Mouse (Mus musculus) cerebellum, postnatal 10 days (tissue): Measurements from ENCODE around the gene Zfp580.
"Not testable (repeated sequence)": the region's sequence is repeated elsewhere in the genome, so short reads cannot be mapped to it uniquely, and the experiment has no call there.

Experiments used
- DNase-seq, 2 experiments: peaks; one replicate each; pipeline ENCODE4 v3.0.0; 2021; ENCODE audit warnings: mixed read lengths in 2 of 2

Zfp580 gene

DNA sequence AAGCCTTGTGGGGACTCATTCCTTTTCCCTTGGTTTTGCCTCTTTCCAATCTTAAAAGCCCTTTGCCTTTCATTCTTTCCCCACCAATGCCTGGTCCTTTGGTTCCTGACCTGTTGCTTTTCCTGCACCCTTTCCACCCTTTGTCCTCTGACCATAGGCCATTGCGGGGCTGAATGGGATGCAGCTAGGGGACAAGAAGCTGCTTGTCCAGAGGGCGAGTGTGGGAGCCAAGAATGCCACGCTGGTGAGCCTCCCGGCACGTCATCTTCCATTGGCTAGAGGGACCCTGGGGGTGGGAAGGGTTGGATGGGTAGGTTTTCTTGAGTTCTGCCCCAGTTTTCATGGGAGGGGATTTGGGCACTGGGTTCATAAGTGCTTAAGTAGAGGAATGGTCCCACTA, 23.6 kb downstream of the Zfp580 start:
- DNase-seq: no peak

DNA sequence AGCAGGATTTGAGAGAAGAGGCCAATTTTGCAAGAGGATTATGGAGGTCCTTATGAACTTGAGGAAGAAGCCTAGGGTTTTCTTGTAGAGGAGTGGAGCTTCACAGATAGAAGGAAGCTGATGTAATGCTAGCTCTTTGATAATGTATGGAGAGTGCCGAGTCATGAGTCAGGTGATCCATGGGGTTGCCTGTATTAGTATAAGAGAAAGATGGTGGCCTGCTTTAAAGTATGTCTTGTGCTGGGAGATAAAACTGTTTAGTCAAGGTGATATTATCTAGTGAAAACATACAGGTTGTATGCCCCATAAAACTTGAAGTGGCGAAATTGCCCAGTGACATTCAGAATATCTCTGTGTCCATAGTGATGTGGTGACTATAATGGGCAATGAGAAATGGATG, 25.6 kb downstream of the Zfp580 start:
- DNase-seq: no peak

DNA sequence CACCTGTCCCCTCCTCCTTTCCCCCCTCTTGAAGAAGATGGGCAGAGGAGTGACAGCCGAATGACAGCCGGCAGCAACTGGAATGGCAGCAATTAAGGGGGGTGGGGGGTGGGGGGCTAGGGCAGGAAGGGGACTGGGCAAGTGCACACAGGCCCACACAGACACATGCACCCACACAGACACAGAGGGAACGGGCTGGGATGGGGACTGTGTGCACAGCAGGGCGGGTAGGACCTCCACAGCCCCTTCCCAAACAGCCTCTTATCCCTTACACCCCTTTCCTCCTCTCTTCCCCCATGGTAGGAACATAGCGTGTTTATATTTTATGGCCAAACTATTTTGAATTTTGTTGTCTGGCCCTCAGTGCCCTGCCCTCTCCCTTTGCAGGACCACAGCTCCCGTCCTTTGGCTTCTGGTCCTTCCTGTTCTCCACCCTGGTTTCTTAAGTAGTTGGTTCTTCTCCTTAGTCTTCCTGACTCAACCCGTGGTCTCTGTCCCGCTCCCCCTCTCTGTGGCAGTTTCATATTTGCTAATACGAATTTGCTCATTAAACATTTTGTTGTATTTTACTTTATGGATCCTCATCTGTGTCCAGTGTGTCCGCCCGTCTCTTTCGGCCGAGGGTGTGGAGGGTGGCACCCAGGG, 28.1 kb downstream of the Zfp580 start:
- DNase-seq: not testable (repeated sequence)

DNA sequence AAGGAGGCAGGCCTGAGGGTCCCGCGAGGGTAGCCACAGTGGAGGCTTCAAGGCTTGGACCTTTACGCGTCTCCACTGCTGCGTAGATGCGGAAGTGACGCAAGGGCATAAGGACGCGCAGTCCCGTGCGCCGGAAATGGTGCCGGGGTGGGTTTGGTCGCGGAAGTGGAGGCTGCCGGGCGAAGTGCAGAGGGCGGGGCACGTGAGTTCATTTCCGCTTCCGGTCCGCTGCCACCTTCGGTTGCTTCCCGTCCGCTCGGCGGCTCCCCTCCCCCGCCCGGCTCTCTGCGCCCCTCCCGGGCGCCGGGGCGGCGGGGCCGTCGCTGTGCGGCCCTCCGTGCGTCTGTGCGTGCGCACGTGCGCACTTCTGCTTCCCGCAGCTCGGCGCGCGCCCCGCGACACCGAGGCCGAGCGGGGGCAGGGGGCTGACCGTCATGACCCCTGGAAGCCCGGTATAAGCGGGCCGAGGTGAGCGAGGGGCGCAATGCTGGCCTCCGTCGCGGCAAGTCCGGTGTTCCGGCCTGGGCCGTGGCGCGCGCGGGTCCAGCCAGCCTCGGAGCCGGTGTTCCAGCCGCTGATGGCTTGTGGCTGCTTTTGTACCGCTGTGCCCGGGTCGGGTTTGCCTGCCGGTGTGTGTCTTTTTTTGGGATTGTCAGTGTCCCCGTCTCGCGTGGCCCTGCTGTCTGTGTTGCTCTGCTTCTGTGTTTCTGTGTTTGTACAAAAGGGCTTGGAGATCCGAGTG, 28.8 kb downstream of the Zfp580 start, which contains the start of gene Epn1:
TSS of gene Epn1 (plus strand) at position 226 of the 742 bp plus-strand sequence.
- peak; percentile 98 to 99 for DNase-seq

DNA sequence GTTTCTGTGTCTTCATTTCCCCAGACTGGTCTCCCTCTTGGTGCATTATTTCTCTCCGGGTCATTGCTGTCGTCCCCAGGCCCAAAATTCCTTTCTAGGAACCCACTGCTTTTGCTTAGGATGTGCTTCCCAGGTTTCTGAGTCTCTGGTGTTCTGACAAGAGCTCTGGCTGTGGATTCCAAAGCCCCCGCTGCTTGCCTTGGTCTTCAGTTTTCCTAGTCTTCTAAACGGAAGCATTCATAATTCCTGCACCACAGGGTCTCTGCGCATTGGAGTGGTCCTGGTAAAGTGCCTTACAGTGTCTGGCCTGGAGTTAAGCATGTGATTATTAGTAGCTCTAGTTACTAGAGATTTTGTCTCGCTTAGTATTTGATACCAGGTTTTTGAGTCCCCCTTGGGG, 29.5 kb downstream of the Zfp580 start:
- DNase-seq: no peak

DNA sequence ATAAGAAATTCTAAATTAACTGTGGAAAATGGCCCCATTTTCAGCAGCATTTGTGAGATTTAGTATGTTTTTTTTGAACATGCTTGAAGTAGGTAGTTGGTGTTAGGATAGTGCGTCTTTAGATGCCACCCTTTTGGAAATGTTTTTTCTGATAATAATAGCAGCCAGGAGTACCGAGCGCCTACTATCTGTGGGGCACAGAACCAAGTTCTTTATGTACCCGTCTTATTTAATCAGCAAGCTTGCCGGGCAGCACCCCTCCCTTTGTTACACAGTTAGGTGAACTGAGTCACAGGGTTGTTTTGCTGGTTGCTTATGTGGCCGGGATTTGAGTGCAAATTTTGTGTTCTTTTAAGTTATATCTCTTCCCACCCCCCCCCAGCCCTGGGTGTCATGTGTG, 29.9 kb downstream of the Zfp580 start:
- no peak for DNase-seq

DNA sequence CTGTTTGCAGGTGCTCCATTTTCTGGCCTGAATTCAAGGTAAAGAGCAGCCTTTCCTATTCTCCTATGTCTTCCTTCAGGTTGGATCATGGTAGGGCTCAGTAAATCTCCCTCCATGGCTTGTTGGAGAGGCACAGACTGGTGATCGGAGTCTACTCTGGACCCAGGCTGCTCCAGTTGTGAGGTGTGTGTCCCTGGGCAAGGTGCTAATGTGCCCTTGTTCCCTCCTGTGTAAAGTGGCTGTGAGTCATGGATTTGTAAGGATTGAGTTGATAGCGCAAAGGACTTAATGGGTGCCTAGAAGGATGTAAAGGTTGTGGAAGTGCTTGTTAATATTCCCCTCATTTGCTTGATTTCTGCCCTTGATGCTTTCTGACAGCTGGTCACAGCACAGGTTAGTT, 30.6 kb downstream of the Zfp580 start:
- DNase-seq: no peak

DNA sequence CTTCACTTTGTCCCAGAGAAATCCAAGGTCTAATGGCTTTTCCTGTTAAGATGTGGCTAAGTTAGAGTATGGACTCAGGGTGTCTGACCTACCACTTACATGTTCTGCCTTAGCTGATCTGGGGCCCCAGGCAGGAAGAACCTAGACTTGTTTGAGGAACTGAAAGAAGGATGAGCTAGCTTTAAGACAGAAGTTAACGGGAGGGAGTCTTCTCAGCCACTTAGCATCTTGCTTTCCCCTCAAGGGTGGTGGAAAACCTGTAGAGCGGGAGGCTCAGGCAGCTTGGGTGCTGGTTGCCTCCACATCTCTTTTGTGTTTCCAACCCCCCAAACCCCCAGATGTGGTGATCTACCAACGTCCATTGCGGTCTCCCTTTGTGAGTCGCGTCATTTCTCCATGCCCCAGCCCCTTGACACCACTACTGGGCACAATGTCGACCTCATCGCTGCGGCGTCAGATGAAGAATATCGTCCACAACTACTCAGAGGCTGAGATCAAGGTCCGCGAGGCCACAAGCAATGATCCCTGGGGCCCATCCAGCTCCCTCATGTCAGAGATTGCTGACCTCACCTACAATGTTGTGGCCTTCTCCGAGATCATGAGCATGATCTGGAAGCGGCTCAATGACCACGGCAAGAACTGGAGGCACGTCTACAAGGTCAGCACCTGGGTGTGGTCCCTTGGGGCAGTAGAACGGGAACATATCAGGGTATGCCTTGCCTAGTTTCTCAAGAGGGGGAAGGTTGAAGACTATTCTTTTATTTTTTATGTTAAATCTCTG, 32.2 kb downstream of the Zfp580 start:
- no peak for DNase-seq

DNA sequence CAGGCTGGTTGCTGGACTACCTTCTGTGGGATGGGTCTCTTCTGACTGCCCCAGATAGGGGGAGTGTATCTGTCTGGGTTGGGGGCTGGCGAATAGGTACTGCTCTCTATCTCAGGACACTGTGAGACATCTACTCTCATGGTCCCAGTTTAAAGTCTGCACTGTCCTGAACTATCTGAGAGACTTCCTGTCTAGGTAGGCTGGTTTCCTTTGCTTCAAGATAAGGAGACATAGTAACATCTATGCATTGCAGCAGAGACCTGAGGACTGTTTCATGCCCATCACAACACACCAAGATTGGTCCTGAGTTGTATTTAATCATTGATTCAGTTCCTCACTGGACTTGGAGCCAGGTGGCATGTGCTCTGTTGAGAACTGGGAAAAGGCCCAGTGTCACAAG, 34.2 kb downstream of the Zfp580 start:
- no peak for DNase-seq

DNA sequence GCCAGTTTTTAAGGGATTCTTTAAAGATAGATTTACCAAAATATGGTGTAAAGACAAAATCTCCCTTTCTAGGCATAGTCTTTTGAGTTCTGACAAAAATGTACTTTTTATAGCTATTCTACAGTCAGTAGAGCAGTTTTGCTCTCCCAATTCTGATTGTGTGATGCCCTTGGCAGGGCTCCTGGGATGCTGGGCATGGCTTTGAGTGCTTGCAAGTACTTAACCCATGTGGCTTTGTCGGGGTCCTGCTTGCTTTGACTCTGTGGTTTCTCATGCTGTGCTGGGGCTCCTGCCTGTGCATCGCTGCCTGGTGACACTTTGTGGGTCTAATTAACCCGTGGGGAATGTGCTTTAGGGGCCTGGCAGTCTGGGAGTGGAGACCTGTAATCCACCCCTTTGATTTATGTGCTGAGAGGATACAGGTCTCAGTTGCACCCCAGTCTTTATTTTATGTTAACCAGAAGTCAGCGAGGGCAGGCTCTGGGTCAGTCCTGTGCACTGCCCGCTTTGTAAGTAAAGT, 35.6 kb downstream of the Zfp580 start:
- DNase-seq: no peak

DNA sequence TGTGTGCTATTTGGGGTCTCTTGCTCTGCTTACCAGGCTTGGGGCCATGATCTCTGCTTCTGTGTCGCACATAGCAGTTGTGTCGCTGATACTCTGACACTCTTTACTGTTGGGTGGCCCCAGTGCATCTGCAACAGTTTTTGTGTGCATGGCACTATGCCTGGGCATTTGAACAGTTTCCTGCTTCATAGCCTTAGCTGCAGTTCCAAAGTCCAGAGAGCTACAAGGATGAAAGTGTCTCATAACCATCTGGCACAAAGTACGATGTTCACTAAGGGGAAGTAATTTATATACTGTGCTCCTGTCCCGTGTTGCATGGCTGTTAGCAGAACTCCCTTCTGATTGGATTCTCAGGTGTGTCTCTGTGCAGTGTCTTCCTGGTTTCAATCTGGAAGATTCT, 36.5 kb downstream of the Zfp580 start:
- DNase-seq: no peak

DNA sequence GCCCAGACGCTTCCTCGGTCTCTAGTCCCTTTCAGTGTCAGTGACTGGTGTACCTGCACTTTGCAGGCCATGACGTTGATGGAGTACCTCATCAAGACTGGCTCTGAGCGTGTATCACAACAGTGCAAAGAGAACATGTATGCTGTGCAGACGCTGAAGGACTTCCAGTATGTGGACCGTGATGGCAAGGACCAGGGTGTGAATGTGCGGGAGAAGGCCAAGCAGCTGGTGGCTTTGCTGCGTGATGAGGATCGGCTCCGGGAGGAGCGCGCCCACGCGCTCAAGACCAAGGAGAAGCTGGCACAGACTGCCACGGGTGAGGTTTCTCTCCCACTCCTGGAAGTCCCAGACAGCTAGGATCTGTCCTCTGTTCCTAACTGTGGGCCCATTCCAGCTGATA, 38.5 kb downstream of the Zfp580 start:
- no peak for DNase-seq

DNA sequence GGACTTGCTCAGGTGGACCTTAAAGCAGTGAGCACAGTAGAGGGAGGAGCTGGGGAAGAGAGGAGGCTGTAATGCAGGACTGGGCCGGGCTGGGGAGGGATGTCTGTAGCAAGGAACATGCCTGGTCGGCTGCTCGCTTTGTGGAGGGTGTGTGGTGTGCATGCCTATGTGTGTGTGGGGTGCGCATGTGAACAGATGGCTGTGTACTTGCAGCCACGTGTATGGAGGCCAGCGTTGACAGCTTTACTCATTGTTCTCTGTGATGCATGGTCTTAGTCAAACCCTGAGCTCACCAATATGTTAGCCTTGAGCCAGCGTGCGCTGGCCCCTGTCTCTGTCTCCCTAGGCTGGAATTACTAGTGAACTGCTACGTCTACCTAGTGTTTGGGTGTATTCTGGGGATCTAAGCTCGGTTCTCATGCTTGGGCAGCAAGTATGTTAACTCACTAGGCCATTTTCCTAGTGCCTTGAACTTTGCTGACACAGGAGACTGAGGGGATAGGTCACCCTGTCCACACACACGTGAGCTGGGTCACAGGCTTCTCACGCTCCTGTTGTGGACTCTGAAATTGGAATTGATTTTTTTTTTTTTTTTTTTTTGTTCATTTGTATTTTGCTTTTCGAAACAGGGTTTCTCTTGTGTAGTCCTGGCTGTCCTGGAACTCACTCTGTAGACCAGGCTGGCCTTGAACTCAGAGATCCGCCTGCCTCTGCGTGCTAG, 39.8 kb downstream of the Zfp580 start:
- no peak for DNase-seq

DNA sequence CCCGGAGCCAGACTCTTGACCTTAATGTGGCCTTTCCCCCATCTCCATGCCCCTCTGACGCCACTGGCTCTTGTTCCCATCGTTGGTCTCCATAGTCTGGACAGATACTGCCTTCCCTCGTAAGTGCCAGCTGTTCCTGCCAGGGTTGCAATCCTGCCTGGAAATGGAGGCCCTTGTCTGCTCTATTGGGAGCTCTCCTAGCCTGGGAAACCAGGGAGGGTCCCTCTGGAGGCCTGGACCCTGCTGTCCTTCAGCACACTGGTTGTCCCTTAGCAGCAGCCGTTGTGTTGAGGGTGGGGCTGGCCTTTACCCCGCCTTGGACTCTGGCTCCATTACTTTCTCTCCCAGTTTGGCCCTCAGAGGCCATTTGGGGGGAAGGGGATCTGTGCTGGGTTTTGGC, 41.0 kb downstream of the Zfp580 start:
- no peak for DNase-seq

DNA sequence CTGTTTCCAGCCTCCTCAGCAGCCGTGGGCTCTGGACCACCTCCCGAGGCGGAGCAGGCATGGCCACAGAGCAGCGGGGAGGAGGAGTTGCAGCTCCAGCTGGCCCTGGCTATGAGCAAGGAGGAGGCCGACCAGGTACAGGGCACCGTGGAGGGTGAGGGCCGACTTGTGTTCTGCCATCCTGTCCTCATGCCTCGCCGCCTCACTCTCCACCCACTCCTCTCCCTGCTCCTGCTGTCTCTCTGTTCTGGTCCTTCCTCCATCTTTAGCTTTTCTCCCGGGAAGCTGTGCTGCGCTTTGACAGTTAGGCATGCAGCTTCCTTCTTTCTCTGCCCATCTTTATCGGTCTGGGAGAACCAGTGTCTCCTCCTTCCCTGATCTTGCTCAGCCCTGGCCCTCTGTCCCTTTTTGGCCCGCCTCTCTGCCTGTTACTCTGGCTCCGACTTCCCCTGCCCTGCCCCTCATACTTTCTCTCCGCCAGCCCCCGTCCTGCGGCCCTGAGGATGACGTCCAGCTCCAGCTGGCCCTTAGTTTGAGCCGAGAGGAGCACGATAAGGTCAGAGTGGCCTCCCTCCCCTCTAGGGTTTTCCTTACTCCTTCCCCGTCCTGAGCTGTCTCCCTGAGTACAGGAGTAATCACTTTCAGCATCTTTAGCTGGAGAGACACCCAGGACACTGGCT, 41.6 kb downstream of the Zfp580 start:
- no peak for DNase-seq

DNA sequence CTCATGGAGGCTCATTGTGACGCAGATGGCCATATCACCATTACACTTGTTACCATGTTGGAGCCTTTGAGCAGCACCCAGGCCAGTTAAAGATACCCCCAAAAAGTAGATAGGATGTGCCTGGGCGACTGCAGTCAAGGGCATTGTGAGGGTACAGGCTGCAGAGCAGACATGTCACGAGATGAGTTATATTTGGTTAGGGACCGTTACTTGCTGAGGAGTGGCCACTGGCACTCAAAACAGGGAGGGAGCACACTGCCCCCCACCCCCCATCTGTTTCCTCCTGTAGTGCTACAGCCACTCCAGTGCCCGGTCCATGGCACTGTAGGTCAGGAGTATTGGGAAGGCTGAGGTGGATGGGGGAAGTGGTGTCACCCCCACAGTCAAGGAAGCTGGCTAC, 47.4 kb downstream of the Zfp580 start:
- DNase-seq: no peak

DNA sequence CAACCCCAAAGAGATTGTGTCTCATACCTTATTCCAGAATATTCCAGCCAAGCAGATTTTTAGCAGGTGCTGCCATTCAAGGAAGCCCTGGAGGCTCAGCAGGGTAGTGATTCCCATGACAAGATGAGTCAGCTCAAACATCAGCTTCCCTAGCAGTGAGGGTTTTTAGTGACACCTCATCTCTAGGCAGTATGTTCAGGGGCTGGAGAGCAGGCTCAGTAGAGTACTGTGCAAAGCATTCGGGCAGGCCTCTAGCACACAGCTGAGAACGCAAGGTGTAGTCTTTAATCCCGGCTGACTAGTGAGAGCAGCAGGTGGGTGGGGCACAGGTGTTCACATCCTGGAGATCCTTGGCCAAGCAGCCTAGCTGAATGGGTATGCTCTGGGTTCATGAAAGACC, 48.5 kb downstream of the Zfp580 start:
- DNase-seq: no peak

DNA sequence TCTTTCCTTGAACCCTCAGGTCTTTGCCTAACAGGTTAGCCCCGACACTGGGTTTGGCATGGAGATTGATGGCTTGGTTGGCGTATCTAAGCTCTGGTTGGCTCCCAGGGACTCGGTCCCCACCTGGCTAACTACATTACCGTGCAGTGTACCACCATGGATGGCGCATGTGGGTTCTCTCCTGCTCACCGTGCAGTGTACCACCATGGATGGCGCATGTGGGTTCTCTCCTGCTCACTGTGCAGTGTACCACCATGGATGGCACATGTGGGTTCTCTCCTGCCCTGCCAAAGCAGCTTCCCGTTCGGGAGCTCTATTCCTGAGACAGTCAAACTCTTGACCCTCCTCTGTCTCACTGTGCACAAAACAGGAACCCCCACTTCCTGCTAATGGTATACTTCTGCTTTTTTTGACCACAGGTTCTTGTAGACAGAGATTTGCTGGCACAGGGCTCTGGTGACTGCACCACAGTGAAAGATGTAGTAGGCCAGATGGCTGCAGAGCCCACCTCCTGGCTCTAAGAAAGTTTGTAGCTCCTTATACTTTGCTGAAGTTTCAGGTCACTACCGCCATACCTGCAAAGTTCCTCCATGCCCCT, 49.8 kb downstream of the Zfp580 start:
- no peak for DNase-seq

DNA sequence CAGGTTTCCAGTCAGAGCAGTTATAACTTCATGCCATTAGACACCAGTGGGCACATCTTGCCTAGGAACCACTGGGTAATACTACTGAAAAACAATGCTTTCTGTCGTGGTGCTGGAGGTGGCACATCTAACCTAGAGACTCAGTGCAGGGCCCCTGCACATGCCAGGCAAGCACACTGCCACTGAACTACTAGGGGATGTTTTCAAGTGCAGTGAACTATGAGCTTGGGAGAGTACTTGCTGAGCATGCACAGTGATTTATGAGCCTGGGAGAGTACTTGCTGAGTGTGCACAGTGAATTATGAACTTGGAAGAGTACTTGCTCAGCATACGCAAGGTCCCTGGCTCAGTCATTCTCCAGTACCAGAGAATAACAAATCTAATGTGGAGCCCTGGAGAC, 51.2 kb downstream of the Zfp580 start:
- DNase-seq: no peak
